Mouse (Mus musculus) testis, adult 2 months (tissue): ENCODE measurements around the gene Vrtn.

Experiments
- CTCF ChIP-seq: fragments of 200-500 bp; IDR thresholded peaks from 2 replicates; pipeline ENCODE4 v1.5.1; 2012; ENCODE audit warnings: low read depth, mild to moderate bottlenecking, inconsistent platforms, low read length, moderate library complexity; ENCODE audit not compliant: control insufficient read depth, insufficient read depth, insufficient replicate concordance
- POLR2A ChIP-seq: fragments of 200-500 bp; IDR thresholded peaks from 2 replicates; pipeline ENCODE4 v1.6.1; 2012; ENCODE audit warnings: low read depth, mild to moderate bottlenecking, inconsistent platforms, low read length, moderate library complexity; ENCODE audit not compliant: control insufficient read depth

- TF ChIP-seq POLR2A, result no peak
- no peak for TF ChIP-seq CTCF
Observed at GRCm38 (mm10) chr12:84689051-84689450, 48.2 kb downstream of the Vrtn start.
